Mouse (Mus musculus): ENCODE data around the gene Gm21970. TPM values are rescaled to one million over a fixed set of nuclear protein-coding genes. Genes with fewer than 3 reads are reported as not detected.

The Gm21970 gene
- polyA plus RNA-seq, 1 experiment: not detected

GRCm38 (mm10) chr16:91348588-91349330, 42.8 kb upstream of the Gm21970 start:
- H3K4me3 ChIP-seq: no peak overlapping the region
- TF ChIP-seq REST (IDR thresholded peaks at IDR 0.05; ENCODE audit: insufficient read depth, insufficient read length) (no peak), POLR2A (IDR thresholded peaks at IDR 0.05; ENCODE audit: insufficient read length, low read depth) (no peak), TCF3 (IDR thresholded peaks at IDR 0.05; ENCODE audit: insufficient read length, low read depth) (no peak), POLR2AphosphoS2 (IDR thresholded peaks at IDR 0.05; ENCODE audit: insufficient read length, low read depth) (no peak), TCF12 (IDR thresholded peaks at IDR 0.05; ENCODE audit: insufficient read depth, poor library complexity, severe bottlenecking) (no peak)
- no peak overlapping the region for H3K4me2 ChIP-seq (ENCODE audit: low read depth)
- H3K79me2 ChIP-seq (ENCODE audit: control insufficient read depth, insufficient read depth): no peaks in the 10 kb centered on the region
- H3ac ChIP-seq (ENCODE audit: control insufficient read depth, insufficient read length): no peak overlapping the region
- H3K36me3 ChIP-seq (ENCODE audit: control insufficient read depth, insufficient read depth): no peaks in the 10 kb centered on the region
- H3K27me3 ChIP-seq (ENCODE audit: control insufficient read depth, insufficient read depth, insufficient read length): peaks cover 28% of the 10 kb centered on the region

- Histone ChIP-seq H3K27me3 (ENCODE audit: control insufficient read depth, insufficient read depth, insufficient read length) (peaks cover 17% of the 10 kb centered on the region), H3K36me3 (ENCODE audit: control insufficient read depth, insufficient read depth) (no peaks in the 10 kb centered on the region), H3K79me2 (ENCODE audit: control insufficient read depth, insufficient read depth) (no peaks in the 10 kb centered on the region), H3K4me3 (no peak overlapping the region), H3ac (ENCODE audit: control insufficient read depth, insufficient read length) (no peak overlapping the region), H3K4me2 (ENCODE audit: low read depth) (peak overlapping the region; percentile 66)
- TF ChIP-seq POLR2AphosphoS2 (IDR thresholded peaks at IDR 0.05; ENCODE audit: insufficient read length, low read depth) (no peak), SRF (IDR thresholded peaks at IDR 0.05; ENCODE audit: control insufficient read depth, insufficient read length, low read depth) (no peak), TCF12 (IDR thresholded peaks at IDR 0.05; ENCODE audit: insufficient read depth, poor library complexity, severe bottlenecking) (no peak), CEBPB (IDR thresholded peaks at IDR 0.05; ENCODE audit: insufficient read depth, poor library complexity, severe bottlenecking) (no peak), USF1 (IDR thresholded peaks at IDR 0.05; ENCODE audit: low read depth) (no peak), MYOD1 (IDR thresholded peaks at IDR 0.05; ENCODE audit: control insufficient read depth in 1 of 3, insufficient read length in 2 of 3, low read depth in 2 of 3) (no peak), MYOG (IDR thresholded peaks at IDR 0.05; ENCODE audit: control insufficient read depth in 1 of 3, insufficient read depth in 1 of 3, insufficient read length in 2 of 3, low read depth in 2 of 3) (no peak), POLR2A (IDR thresholded peaks at IDR 0.05; ENCODE audit: insufficient read length, low read depth) (no peak), REST (IDR thresholded peaks at IDR 0.05; ENCODE audit: insufficient read depth, insufficient read length) (no peak), E2F4 (IDR thresholded peaks at IDR 0.05; ENCODE audit: insufficient read depth) (no peak)
Measured at GRCm38 (mm10) chr16:91352084-91352562, 39.4 kb upstream of the Gm21970 start.

- H3K79me2 ChIP-seq (ENCODE audit: control insufficient read depth, insufficient read depth): no peaks in the 10 kb centered on the region
- H3K36me3 ChIP-seq (ENCODE audit: control insufficient read depth, insufficient read depth): no peaks in the 10 kb centered on the region
- peak overlapping the region; percentile 66 for H3K4me2 ChIP-seq (ENCODE audit: low read depth)
- no peak overlapping the region for H3K4me3 ChIP-seq
- TF ChIP-seq MYOG (IDR thresholded peaks at IDR 0.05; ENCODE audit: control insufficient read depth in 1 of 3, insufficient read depth in 1 of 3, insufficient read length in 2 of 3, low read depth in 2 of 3) (no peak), POLR2AphosphoS2 (IDR thresholded peaks at IDR 0.05; ENCODE audit: insufficient read length, low read depth) (peak; percentile 43), CEBPB (IDR thresholded peaks at IDR 0.05; ENCODE audit: insufficient read depth, poor library complexity, severe bottlenecking) (peak; percentile 97), TCF12 (IDR thresholded peaks at IDR 0.05; ENCODE audit: insufficient read depth, poor library complexity, severe bottlenecking) (no peak), TCF3 (IDR thresholded peaks at IDR 0.05; ENCODE audit: insufficient read length, low read depth) (no peak), POLR2A (IDR thresholded peaks at IDR 0.05; ENCODE audit: insufficient read length, low read depth) (peak; percentile 33), MYOD1 (IDR thresholded peaks at IDR 0.05; ENCODE audit: control insufficient read depth in 1 of 3, insufficient read length in 2 of 3, low read depth in 2 of 3) (no peak), E2F4 (IDR thresholded peaks at IDR 0.05; ENCODE audit: insufficient read depth) (no peak), MAX (IDR thresholded peaks at IDR 0.05; ENCODE audit: low read depth) (peak; percentile 19), USF1 (IDR thresholded peaks at IDR 0.05; ENCODE audit: low read depth) (no peak), REST (IDR thresholded peaks at IDR 0.05; ENCODE audit: insufficient read depth, insufficient read length) (no peak), SRF (IDR thresholded peaks at IDR 0.05; ENCODE audit: control insufficient read depth, insufficient read length, low read depth) (no peak)
- peaks cover 19% of the 10 kb centered on the region for H3K27me3 ChIP-seq (ENCODE audit: control insufficient read depth, insufficient read depth, insufficient read length)
- H3ac ChIP-seq (ENCODE audit: control insufficient read depth, insufficient read length): no peak overlapping the region
Measured at GRCm38 (mm10) chr16:91352749-91353148, 38.8 kb upstream of the Gm21970 start.

GRCm38 (mm10) chr16:91353177-91353576, 38.3 kb upstream of the Gm21970 start:
- Histone ChIP-seq H3K4me3 (no peak overlapping the region), H3K79me2 (ENCODE audit: control insufficient read depth, insufficient read depth) (no peaks in the 10 kb centered on the region), H3K36me3 (ENCODE audit: control insufficient read depth, insufficient read depth) (no peaks in the 10 kb centered on the region), H3ac (ENCODE audit: control insufficient read depth, insufficient read length) (no peak overlapping the region), H3K4me2 (ENCODE audit: low read depth) (peak overlapping the region; percentile 66), H3K27me3 (ENCODE audit: control insufficient read depth, insufficient read depth, insufficient read length) (peaks cover 19% of the 10 kb centered on the region)
- TF ChIP-seq MYOG (IDR thresholded peaks at IDR 0.05; ENCODE audit: control insufficient read depth in 1 of 3, insufficient read depth in 1 of 3, insufficient read length in 2 of 3, low read depth in 2 of 3) (no peak), USF1 (IDR thresholded peaks at IDR 0.05; ENCODE audit: low read depth) (no peak), E2F4 (IDR thresholded peaks at IDR 0.05; ENCODE audit: insufficient read depth) (no peak), CEBPB (IDR thresholded peaks at IDR 0.05; ENCODE audit: insufficient read depth, poor library complexity, severe bottlenecking) (no peak), MYOD1 (IDR thresholded peaks at IDR 0.05; ENCODE audit: control insufficient read depth in 1 of 3, insufficient read length in 2 of 3, low read depth in 2 of 3) (no peak), SRF (IDR thresholded peaks at IDR 0.05; ENCODE audit: control insufficient read depth, insufficient read length, low read depth) (no peak), POLR2A (IDR thresholded peaks at IDR 0.05; ENCODE audit: insufficient read length, low read depth) (no peak), REST (IDR thresholded peaks at IDR 0.05; ENCODE audit: insufficient read depth, insufficient read length) (no peak), TCF3 (IDR thresholded peaks at IDR 0.05; ENCODE audit: insufficient read length, low read depth) (no peak), POLR2AphosphoS2 (IDR thresholded peaks at IDR 0.05; ENCODE audit: insufficient read length, low read depth) (no peak), TCF12 (IDR thresholded peaks at IDR 0.05; ENCODE audit: insufficient read depth, poor library complexity, severe bottlenecking) (no peak), MAX (IDR thresholded peaks at IDR 0.05; ENCODE audit: low read depth) (no peak)
